ENCODE assay signal across 14 mouse cellular contexts in genomic region chr17:5544065-5544464, GRCm38 (mm10).
"Had no signal": no experiment of that assay in that cellular context is flagged by ENCODE, and none has a peak within 500 bp of the region (broad histone marks: within the 10 kb centered on the region; RNA-seq: fewer than 3 reads in every experiment).

No protein-coding gene starts in this region.

- H3K4me1 ChIP-seq: intestine, embryonic 15.5 days; limb, embryonic 10.5 days; liver, embryonic 15.5 days had no signal

- ATAC-seq: intestine, embryonic 15.5 days; lung, postnatal 0 days; midbrain, embryonic 16.5 days had no signal

- H3K9me3 ChIP-seq: intestine, embryonic 15.5 days; limb, embryonic 10.5 days; liver, embryonic 15.5 days had no signal

- H3K9ac ChIP-seq: intestine, embryonic 15.5 days; liver, embryonic 15.5 days had no signal

- DNase-seq: kidney, adult 18-20 months; kidney, postnatal 25 days; lung, adult 2 months; lung, postnatal 36 days; right cerebral cortex, adult 18-20 months; right cerebral cortex, postnatal 4 days; spleen, adult 18-20 months; thymus, postnatal 4 days had no signal

- H3K27ac ChIP-seq: intestine, embryonic 15.5 days; limb, embryonic 10.5 days; liver, embryonic 15.5 days had no signal

- H3K4me2 ChIP-seq: intestine, embryonic 15.5 days; liver, embryonic 11.5 days; liver, embryonic 15.5 days had no signal

- H3K27me3 ChIP-seq: intestine, embryonic 15.5 days; liver, embryonic 15.5 days had no signal

- H3K36me3 ChIP-seq: intestine, embryonic 15.5 days; limb, embryonic 10.5 days; liver, embryonic 15.5 days had no signal

- H3K4me3 ChIP-seq: intestine, embryonic 15.5 days; limb, embryonic 10.5 days; liver, embryonic 15.5 days had no signal
